Mouse (Mus musculus) megakaryocyte-erythroid progenitor cell, adult 5-6 weeks (primary cell): Measurements from ENCODE around the gene Krtap10-4. TPM values are rescaled to one million over a fixed set of nuclear protein-coding genes. Genes with fewer than 3 reads are reported as not detected.
"Not testable (repeated sequence)": the region's sequence is repeated elsewhere in the genome, so short reads cannot be mapped to it uniquely, and the experiment has no call there.

Source experiments
- ATAC-seq: replicated peaks from 2 replicates; pipeline ENCODE4 v1.8.0; 2016; ENCODE audit warnings: mild to moderate bottlenecking, inconsistent platforms; ENCODE audit not compliant: severe bottlenecking, poor library complexity, low FRiP score, low TSS enrichment
- total RNA-seq, 2 experiments: library from RNA; stranded (forward) in 1 of 2; stranded (reverse) in 1 of 2; fragments of 200-1000, 215-1000 nt in 1 of 2; fragments of >200 nt in 1 of 2; fragmentation: Nextera tagmentation in 1 of 2; gene quantifications; 2 replicates each; pipeline ENCODE4 v1.2.3; 2014 to 2017

Krtap10-4 gene
- total RNA-seq (2014; fragmentation: Nextera tagmentation) (not detected in 2 replicates), total RNA-seq (2017) (not detected in 2 replicates)

DNA sequence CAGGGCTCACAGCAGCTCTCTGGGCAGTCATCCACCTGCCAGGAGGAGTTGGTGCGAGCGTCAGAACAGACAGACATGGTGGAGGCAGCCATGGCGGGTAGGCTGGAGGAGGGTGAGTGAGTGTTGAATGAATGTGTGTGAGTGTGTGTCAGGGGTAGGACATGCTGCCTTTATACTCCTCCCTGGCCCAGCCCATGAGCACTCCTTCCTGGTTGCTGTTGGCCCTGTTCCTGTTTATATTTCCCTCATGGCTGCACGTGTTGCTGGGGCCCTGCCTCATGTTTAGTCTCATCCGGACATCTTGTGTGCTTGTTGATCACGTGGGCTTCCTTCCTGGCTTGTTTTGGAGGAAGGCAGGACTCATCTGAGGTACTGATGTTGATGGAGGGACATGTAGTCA, at the start of gene Krtap10-4:
Gene Krtap10-4, minus strand, starts transcription at position 145 of the 400 bp plus-strand sequence.
- no peak for ATAC-seq

GRCm38 (mm10) chr10:77869651-77870050, 42.8 kb upstream of the Krtap10-4 start:
- ATAC-seq, result no peak

- no peak for ATAC-seq
These were observed 40.7 kb upstream of the Krtap10-4 start for GRCm38 (mm10) chr10:77867546-77867945.

GRCm38 (mm10) chr10:77864762-77865143, 37.9 kb upstream of the Krtap10-4 start:
- no peak for ATAC-seq

DNA sequence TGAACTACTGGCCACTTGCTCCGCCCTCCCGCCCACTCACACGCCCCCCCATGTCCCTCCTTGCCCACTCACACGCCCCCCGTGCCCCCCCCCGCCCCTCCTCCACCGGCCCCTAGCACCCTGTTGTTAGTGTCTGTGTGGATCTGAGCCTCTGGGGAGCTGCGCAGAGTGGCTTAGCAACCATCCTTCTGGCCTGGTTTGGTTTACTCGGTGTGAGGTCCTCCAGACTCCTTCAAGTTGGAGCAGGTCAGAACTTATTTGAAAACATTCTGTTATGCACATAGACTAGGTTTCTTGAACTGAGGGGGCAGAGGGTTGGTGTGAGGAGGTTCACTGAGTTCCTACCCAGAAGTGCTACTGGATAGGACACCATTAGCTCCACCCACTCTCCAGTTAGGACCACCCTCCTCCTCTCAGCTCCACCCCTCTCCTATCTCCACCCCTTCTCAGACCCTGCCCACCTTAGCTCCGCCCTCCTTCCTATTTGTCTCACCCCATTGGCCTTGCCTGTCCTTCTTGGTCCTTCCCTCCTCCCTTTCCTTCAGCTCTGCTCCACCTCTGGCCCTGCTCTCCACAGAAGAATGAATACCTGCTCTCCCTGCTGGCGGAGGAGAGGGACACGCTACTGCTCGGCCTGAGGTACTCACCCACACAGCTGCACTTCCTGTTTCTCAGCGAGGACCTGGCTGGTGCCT, 37.3 kb upstream of the Krtap10-4 start:
- ATAC-seq, result peak; percentile 99

GRCm38 (mm10) chr10:77861675-77862074, 34.8 kb upstream of the Krtap10-4 start, which contains the start of gene Gm3285:
Gene Gm3285, plus strand, starts transcription at chr10:77861975.
- ATAC-seq, result no peak

GRCm38 (mm10) chr10:77852559-77852958, 25.7 kb upstream of the Krtap10-4 start, which contains the start of gene Gm10318:
Gene Gm10318, plus strand, starts transcription at chr10:77852859.
- no peak for ATAC-seq

GRCm38 (mm10) chr10:77847538-77847937, 20.6 kb upstream of the Krtap10-4 start:
- no peak for ATAC-seq

- ATAC-seq, result no peak
These were observed 20.1 kb upstream of the Krtap10-4 start for GRCm38 (mm10) chr10:77846961-77847360.

GRCm38 (mm10) chr10:77846503-77846902, 19.6 kb upstream of the Krtap10-4 start, which contains the start of gene Gm36176:
Gene Gm36176, plus strand, starts transcription at chr10:77846803.
- ATAC-seq, result no peak

DNA sequence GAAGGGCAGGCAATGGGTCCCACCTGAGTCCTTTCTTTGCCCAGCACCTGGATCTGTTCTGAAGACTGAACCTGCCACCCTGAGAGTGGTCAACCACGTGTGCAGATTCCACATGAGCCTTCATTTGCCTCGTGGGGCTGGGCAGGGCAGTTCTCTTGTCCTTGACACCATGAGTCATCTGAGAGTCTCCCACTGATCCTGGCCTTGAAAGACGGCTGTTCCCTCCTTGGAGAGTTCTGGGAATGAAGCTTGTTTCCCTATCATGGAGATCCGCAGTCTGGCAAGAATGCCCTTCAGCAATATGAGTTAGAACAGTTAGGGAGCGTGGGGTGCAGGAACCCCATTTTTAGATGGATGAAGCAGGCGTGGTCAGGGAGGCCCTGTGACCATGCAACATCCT, 12.1 kb upstream of the Krtap10-4 start:
- no peak for ATAC-seq

DNA sequence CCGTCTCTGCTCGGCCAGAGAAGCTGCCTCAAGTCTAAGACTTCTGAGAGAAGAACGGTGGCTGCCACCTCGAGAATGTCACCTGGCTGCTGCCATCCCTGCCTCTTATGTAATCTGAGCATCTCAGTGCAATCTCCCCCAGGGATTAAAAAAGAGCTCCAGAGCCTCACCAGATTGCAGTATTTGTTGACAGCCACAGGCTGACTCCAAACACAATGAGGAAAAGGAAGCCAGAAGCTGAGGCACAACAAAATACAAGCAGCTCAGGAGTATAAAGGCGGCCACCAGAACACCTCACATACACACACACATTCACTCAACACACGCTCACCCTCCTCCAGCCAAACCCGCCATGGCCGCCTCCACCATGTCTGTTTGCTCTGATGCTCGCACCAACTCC, 8.8 kb upstream of the Krtap10-4 start, which contains the start of gene Krtap10-10:
Gene Krtap10-10, plus strand, starts transcription at position 301 of the 400 bp plus-strand sequence.
- ATAC-seq, result no peak

DNA sequence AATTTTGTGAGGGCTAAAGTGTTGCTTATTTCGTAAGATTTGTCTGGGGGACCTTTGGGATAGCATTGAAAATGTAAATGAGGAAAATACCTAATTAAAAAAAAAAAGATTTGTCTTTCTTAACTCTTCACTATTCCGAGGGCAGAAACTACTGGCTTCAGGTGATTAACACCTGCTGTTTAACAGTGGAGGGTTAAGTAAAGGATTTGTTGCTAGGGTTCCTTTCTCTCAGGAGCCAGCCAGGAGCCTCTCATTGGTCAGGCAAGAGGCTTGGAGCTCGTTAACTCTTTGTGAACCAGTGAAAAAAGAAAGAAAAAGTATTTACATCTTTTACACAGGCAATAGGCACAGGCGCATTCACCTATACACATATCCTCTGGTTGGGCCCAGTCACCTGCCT, 7.7 kb downstream of the Krtap10-4 start:
- no peak for ATAC-seq

GRCm38 (mm10) chr10:77818523-77818922, 8.4 kb downstream of the Krtap10-4 start:
- no peak for ATAC-seq

GRCm38 (mm10) chr10:77815514-77815913, 11.4 kb downstream of the Krtap10-4 start:
- ATAC-seq, result 0 out of 2 replicates have a peak, but pooled peaks have one; percentile 4

GRCm38 (mm10) chr10:77814382-77814781, 12.5 kb downstream of the Krtap10-4 start, which contains the start of gene Gm2696:
Gene Gm2696, plus strand, starts transcription at chr10:77814682.
- ATAC-seq, result no peak

GRCm38 (mm10) chr10:77811743-77812142, 15.2 kb downstream of the Krtap10-4 start, which contains the start of gene Gm9507:
Gene Gm9507, minus strand, starts transcription at chr10:77811843.
- ATAC-seq, result no peak

GRCm38 (mm10) chr10:77804095-77804494, 22.8 kb downstream of the Krtap10-4 start:
- ATAC-seq, result no peak

DNA sequence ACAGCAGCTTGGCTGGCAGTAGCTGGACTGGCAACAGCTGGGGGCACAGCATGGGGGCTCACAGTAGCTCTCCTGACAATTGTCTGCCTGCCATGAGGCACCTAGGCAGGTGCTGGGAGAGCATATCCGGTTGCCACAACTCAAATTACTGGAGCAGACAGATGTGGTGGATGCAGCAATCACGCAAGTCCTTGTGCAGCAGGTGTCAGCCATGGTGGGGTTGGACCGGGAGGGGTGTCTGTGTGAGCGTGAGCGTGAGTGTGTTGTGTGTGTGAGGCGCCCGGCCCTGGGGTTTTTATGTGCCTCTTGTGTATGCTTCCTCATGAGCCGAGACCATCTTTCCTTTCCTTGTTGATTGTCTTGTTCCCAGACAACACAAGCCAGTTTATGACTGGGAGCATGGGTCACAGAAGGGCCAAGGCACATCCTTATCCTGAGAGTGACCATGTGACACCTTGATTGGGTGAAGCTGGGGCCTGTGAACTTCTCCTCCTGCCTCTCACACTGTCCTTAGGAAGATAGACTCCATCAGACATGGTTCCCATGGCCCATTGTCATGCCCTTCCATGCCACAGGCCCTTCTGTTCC, 27.9 kb downstream of the Krtap10-4 start, which contains the start of gene Gm19668:
Gene Gm19668, minus strand, starts transcription at position 213 of the 588 bp plus-strand sequence.
- no peak for ATAC-seq

DNA sequence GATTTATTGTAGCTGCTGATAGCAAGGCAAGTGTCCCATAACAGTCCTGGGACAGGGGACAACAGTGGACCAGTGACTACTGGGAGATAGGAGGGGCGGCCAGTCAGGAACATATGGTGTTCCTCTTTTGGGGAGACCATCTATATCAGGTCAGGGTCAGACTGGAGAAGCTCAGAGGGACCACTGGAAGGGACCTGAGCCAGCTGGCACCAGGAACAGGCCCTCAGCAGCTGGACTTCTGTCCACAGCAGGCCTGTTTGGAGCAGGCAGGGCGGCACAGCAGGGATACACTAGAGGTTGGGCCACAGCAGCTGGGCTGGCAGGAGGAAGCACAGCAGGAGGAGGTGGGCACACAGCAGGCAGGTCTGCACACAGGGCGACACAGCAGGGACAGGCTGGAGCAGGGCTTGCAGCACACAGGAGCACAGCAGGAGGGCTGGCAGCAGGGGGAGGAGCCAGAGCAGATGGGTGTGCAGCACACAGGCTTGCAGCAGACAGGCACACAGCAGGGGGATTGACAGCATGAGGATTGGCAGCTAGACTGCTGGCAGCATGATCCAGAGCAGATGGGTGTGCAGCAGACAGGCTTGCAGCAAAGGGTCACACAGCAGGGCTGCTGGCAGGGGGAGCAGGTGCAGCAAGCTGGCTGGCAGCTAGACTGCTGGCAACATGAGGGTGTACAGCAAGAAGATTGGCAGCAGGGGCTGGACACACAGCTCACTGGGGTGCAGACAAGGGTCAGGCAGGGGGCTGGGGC, 28.6 kb downstream of the Krtap10-4 start:
- not testable (repeated sequence) for ATAC-seq
